Mouse (Mus musculus): ENCODE data around the gene Ergic1. TPM values are rescaled to one million over a fixed set of nuclear protein-coding genes. Genes with fewer than 3 reads are reported as not detected.

The Ergic1 gene
- polyA plus RNA-seq, 1 experiment, result 37.2 TPM

GRCm38 (mm10) chr17:26571377-26571776 lies 10.1 kb downstream of the Ergic1 start:
- Histone ChIP-seq H3K4me3 (ENCODE audit: insufficient read depth, low read length) (no peak overlapping the region), H3K27ac (ENCODE audit: insufficient read depth, low read depth, low read length) (peak overlapping the region; percentile 60), H3K4me1 (ENCODE audit: control insufficient read depth, insufficient read depth, low read length) (peaks cover 41% of the 10 kb centered on the region)
- no peak for TF ChIP-seq POLR2A (IDR thresholded peaks at IDR 0.05; ENCODE audit: borderline replicate concordance, low read depth, low read length)
- TF ChIP-seq CTCF (IDR thresholded peaks at IDR 0.05; ENCODE audit: low read depth, low read length), result no peak

- no peak overlapping the region for H3K4me3 ChIP-seq (ENCODE audit: insufficient read depth, low read length)
- H3K27ac ChIP-seq (ENCODE audit: insufficient read depth, low read depth, low read length), result 0 out of 2 replicates have a peak overlapping the region, but pooled peaks have one; percentile 60
- H3K4me1 ChIP-seq (ENCODE audit: control insufficient read depth, insufficient read depth, low read length), result peaks cover 48% of the 10 kb centered on the region
- TF ChIP-seq CTCF (IDR thresholded peaks at IDR 0.05; ENCODE audit: low read depth, low read length) (no peak), POLR2A (IDR thresholded peaks at IDR 0.05; ENCODE audit: borderline replicate concordance, low read depth, low read length) (no peak)
These were observed 11.0 kb downstream of the Ergic1 start for GRCm38 (mm10) chr17:26572265-26572664.

- no peak overlapping the region for H3K27ac ChIP-seq (ENCODE audit: insufficient read depth, low read depth, low read length)
- H3K4me3 ChIP-seq (ENCODE audit: insufficient read depth, low read length), result no peak overlapping the region
- H3K4me1 ChIP-seq (ENCODE audit: control insufficient read depth, insufficient read depth, low read length), result peaks cover 51% of the 10 kb centered on the region
- TF ChIP-seq CTCF (IDR thresholded peaks at IDR 0.05; ENCODE audit: low read depth, low read length) (no peak), POLR2A (IDR thresholded peaks at IDR 0.05; ENCODE audit: borderline replicate concordance, low read depth, low read length) (no peak)
These were observed 12.8 kb downstream of the Ergic1 start for GRCm38 (mm10) chr17:26574118-26574517.

GRCm38 (mm10) chr17:26574701-26575100 lies 13.4 kb downstream of the Ergic1 start:
- TF ChIP-seq CTCF (IDR thresholded peaks at IDR 0.05; ENCODE audit: low read depth, low read length) (no peak), POLR2A (IDR thresholded peaks at IDR 0.05; ENCODE audit: borderline replicate concordance, low read depth, low read length) (no peak)
- H3K27ac ChIP-seq (ENCODE audit: insufficient read depth, low read depth, low read length), result no peak overlapping the region
- H3K4me3 ChIP-seq (ENCODE audit: insufficient read depth, low read length), result no peak overlapping the region
- peaks cover 48% of the 10 kb centered on the region for H3K4me1 ChIP-seq (ENCODE audit: control insufficient read depth, insufficient read depth, low read length)

- peaks cover 36% of the 10 kb centered on the region for H3K4me1 ChIP-seq (ENCODE audit: control insufficient read depth, insufficient read depth, low read length)
- peak overlapping the region; percentile 2; the same call in 1 of the 2 replicates for H3K27ac ChIP-seq (ENCODE audit: insufficient read depth, low read depth, low read length)
- no peak overlapping the region for H3K4me3 ChIP-seq (ENCODE audit: insufficient read depth, low read length)
- TF ChIP-seq CTCF (IDR thresholded peaks at IDR 0.05; ENCODE audit: low read depth, low read length), result no peak
- no peak for TF ChIP-seq POLR2A (IDR thresholded peaks at IDR 0.05; ENCODE audit: borderline replicate concordance, low read depth, low read length)
These were observed 14.7 kb downstream of the Ergic1 start for GRCm38 (mm10) chr17:26575786-26576690.

- Histone ChIP-seq H3K27ac (ENCODE audit: insufficient read depth, low read depth, low read length) (peak overlapping the region; percentile 21), H3K4me3 (ENCODE audit: insufficient read depth, low read length) (no peak overlapping the region), H3K4me1 (ENCODE audit: control insufficient read depth, insufficient read depth, low read length) (peaks cover 31% of the 10 kb centered on the region)
- TF ChIP-seq POLR2A (IDR thresholded peaks at IDR 0.05; ENCODE audit: borderline replicate concordance, low read depth, low read length) (no peak), CTCF (IDR thresholded peaks at IDR 0.05; ENCODE audit: low read depth, low read length) (no peak)
These were observed 15.5 kb downstream of the Ergic1 start for GRCm38 (mm10) chr17:26576833-26577232.

GRCm38 (mm10) chr17:26577309-26577708 lies 16.0 kb downstream of the Ergic1 start:
- Histone ChIP-seq H3K4me1 (ENCODE audit: control insufficient read depth, insufficient read depth, low read length) (peaks cover 26% of the 10 kb centered on the region), H3K4me3 (ENCODE audit: insufficient read depth, low read length) (no peak overlapping the region), H3K27ac (ENCODE audit: insufficient read depth, low read depth, low read length) (peak overlapping the region; percentile 21)
- no peak for TF ChIP-seq POLR2A (IDR thresholded peaks at IDR 0.05; ENCODE audit: borderline replicate concordance, low read depth, low read length)
- TF ChIP-seq CTCF (IDR thresholded peaks at IDR 0.05; ENCODE audit: low read depth, low read length), result no peak

GRCm38 (mm10) chr17:26578162-26578561 lies 16.9 kb downstream of the Ergic1 start:
- TF ChIP-seq POLR2A (IDR thresholded peaks at IDR 0.05; ENCODE audit: borderline replicate concordance, low read depth, low read length), result no peak
- TF ChIP-seq CTCF (IDR thresholded peaks at IDR 0.05; ENCODE audit: low read depth, low read length), result no peak
- Histone ChIP-seq H3K4me1 (ENCODE audit: control insufficient read depth, insufficient read depth, low read length) (peaks cover 21% of the 10 kb centered on the region), H3K4me3 (ENCODE audit: insufficient read depth, low read length) (no peak overlapping the region), H3K27ac (ENCODE audit: insufficient read depth, low read depth, low read length) (no peak overlapping the region)

- Histone ChIP-seq H3K4me1 (ENCODE audit: control insufficient read depth, insufficient read depth, low read length) (peaks cover 20% of the 10 kb centered on the region), H3K27ac (ENCODE audit: insufficient read depth, low read depth, low read length) (no peak overlapping the region), H3K4me3 (ENCODE audit: insufficient read depth, low read length) (no peak overlapping the region)
- no peak for TF ChIP-seq POLR2A (IDR thresholded peaks at IDR 0.05; ENCODE audit: borderline replicate concordance, low read depth, low read length)
- TF ChIP-seq CTCF (IDR thresholded peaks at IDR 0.05; ENCODE audit: low read depth, low read length), result no peak
These were observed 17.5 kb downstream of the Ergic1 start for GRCm38 (mm10) chr17:26578771-26579170.

- H3K4me3 ChIP-seq (ENCODE audit: insufficient read depth, low read length), result no peak overlapping the region
- no peak overlapping the region for H3K27ac ChIP-seq (ENCODE audit: insufficient read depth, low read depth, low read length)
- peaks cover 19% of the 10 kb centered on the region for H3K4me1 ChIP-seq (ENCODE audit: control insufficient read depth, insufficient read depth, low read length)
- no peak for TF ChIP-seq CTCF (IDR thresholded peaks at IDR 0.05; ENCODE audit: low read depth, low read length)
- no peak for TF ChIP-seq POLR2A (IDR thresholded peaks at IDR 0.05; ENCODE audit: borderline replicate concordance, low read depth, low read length)
These were observed 18.1 kb downstream of the Ergic1 start for GRCm38 (mm10) chr17:26579396-26579795.
